Mouse (Mus musculus) kidney, adult 2 months (tissue): Measurements from ENCODE around the gene Pum2.

ENCODE experiments used
- CTCF ChIP-seq: fragments of 200-500 bp; conservative IDR thresholded peaks from 2 replicates; pipeline ENCODE4 v1.5.1; 2011; ENCODE audit warnings: low read depth, mild to moderate bottlenecking, control low read depth, low read length, moderate library complexity, mixed read lengths; ENCODE audit not compliant: insufficient read depth, insufficient read length
- POLR2A ChIP-seq: fragments of 200-500 bp; IDR thresholded peaks from one replicate; pipeline ENCODE4 v1.6.1; 2011; ENCODE audit warnings: low read depth, low read length, control low read depth

GRCm38 (mm10) chr12:8761058-8761457 lies 87.1 kb downstream of the Pum2 start:
- TF ChIP-seq CTCF (no peak), POLR2A (no peak)
